Mouse (Mus musculus) kidney, postnatal 25 days (tissue): ENCODE measurements around the gene Itsn1.

Source experiments
- DNase-seq, 2 experiments: peaks; one replicate each; pipeline ENCODE4 v3.0.0; 2021; ENCODE audit warnings: mixed read lengths in 2 of 2

The Itsn1 gene

DNA sequence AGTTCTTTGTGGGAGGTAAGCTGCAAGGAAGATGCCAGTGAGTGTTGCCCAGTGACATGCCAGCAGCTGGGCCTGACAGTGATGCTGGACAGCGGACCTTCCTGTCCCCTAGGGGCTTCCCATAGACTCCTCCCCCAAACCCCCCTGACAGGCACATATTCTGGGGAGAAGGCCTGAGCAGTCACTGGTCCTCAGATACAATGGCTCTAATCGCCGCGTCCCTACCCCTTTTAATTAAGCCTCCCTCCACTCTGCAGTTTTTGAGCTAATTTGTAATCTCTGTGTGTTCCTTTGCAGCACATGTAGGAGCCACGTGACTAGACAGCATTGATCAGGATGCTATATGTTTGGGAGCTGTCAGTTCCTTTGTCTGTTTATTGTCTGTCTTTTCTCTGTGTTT is 41.6 kb downstream of the Itsn1 start:
- DNase-seq = no peak

DNA sequence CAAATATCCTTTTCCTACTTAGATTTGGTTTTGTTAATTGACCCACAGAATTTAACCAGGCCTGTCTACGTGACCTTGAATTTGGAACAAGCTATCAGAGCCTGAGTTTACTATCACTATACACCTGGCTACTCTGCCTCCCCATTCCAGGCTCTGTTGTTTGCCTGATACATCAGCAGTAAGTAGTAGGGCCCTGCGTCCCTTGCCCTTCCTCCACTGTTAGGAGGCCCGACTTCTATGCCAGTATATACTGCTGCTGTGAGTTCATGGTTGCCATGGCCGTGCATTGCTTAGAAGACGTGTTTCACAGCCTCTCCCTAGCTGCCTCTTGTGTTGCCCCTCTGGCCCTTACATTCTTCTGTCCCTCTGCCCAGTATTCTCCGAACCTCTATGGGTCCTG is 42.3 kb downstream of the Itsn1 start:
- no peak for DNase-seq

DNA sequence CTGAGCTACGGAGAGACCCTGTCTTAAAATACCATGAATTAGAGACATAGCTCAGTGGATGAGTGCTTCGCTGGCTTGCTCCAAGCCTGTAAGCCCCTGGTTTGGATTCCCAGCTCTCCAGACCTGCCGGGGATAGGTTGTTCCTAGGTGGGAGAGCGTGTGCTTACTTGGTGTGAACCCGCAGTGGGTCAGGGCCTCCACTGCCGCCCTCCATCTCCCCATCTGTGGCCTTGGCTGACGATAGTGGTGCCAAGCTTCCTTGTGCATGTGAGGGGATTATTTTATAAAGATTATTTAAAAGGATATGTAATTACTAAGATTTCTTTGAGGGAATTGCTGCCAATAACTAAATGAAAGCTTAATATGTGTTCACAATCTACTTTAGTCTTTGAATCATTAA is 43.5 kb downstream of the Itsn1 start:
- no peak for DNase-seq

DNA sequence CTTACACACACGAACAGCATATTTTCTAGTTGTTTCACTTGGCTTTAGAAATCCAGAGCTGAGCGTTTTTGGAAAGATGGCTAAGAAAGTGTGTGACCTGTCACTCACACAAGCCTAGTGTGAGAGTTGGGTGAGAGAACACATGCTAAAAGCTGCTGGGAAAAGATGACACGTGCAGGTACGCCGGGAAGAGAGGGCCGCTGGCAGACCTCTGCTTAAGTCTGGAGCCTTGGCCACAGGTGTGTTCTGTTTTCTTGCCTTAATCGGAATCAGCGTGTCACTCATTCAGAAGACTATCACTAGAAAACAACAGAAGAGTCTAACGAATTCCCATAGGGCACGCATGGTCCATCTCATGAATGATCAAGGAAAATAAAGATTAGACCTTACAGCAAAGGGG is 50.5 kb downstream of the Itsn1 start:
- no peak for DNase-seq

DNA sequence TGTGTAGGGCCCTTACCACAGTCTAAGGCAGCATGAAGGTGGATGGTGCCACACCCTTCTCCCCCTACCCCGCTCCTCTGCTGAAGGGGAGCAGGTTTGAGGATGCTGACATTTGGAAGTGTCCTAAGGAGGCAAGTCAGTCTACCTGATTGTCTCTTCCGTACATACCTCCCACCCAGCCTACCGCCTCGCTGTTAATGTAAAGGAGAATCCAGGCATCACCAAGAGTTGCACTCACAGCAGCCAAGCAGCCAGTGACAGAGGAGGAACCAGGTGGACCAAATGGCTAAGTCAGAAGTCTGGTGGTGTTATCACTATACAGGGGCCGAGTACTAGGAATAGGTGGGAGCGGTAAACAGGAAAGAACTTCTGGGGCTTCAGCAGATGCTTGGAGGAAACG is 51.1 kb downstream of the Itsn1 start:
- DNase-seq = no peak

DNA sequence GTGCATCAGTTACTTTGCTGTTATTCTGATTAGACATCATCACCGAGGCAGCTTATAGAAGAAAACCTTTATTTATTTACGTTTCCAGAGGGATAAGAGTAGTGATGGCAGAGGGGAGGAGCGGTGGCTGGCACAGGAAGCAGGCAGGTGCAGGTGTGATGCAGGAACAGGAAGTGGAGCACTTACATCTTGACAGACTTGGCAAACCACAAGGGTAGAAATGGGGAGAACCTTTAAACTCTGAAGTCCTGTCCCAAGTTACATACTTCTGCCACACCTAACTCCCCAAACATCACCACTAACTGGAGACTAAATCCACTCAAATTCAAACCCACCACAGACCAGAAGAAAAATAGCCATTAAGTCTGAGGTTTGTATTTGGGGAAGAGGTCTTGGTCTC is 51.7 kb downstream of the Itsn1 start:
- no peak for DNase-seq

DNA sequence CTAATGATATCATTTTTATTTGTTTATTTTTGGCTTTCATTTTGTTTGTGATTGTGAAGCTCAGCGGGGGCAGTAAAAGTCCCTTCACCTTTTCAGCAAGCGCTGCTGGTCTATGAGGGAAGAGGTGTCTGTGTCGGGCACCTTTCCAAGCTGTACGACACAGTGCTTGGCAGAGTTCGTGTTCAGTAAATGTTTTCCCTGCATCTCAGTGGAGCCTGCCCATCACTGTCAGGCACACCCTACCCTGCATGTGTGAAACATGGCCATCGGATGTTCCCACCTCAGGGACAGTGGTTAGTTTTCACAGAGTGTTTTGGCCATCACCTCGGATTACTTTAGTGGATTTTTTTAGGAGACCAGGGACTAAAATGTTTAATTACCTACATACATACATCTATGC is 54.1 kb downstream of the Itsn1 start:
- peak in 1 of 2 experiments; percentile 45 for DNase-seq

DNA sequence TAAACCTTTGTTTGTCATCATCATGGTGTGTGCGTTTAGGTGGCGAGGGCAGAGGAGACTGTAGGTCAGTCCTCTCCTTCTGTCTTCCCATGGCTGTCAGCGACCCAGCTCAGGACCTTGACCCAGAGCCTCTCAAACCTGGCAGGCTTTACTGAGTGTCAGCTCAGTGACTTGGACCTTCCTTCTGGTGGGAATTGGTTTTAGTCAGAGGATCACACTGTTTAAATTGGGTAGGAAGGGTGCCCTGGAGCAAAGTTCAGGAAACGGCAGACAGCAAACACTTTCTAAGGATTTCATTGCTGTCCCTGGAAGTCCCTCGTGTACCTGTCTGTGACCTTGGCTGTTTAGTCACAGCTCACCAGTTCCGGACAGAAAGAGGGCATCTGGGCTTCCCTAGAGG is 55.2 kb downstream of the Itsn1 start:
- peak; percentile 30 to 56 for DNase-seq

DNA sequence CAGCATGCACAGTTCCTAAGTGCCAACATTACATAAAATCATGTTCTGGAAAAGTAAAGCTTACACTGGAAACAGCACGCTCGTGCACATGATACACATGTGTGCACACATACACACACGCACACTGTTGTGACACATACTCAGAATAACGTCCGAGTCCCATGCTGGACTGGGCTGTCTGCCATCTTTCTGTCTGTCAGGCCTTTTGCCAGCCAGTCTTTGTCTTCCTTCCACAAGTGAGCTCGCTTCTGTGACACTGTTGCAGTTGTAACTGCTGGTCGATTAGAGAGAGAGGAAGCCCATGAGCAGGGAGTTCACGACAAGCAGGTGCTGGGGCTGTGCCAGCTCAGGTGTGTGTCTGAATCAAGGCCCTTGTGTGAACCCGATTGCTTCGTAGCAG is 57.3 kb downstream of the Itsn1 start:
- peak; percentile 42 for DNase-seq

DNA sequence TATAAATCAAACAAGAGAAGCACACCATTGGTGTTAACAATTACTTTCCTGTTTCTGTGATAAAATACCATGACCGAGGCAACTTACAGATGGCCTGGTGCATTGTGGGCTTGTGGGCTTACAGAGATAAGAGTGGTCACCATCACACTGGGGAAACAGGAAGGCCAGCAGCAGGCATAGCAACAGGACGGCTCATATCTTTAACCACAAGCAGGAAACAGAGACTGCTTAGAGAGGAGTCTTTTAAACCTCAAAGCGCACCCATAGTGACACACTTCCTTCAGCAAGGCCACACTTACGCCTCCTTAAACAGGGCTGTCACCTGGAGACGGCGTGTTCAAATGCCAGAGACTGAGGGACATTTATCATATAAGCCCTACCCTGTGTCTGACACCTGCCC is 60.6 kb downstream of the Itsn1 start:
- no peak for DNase-seq

DNA sequence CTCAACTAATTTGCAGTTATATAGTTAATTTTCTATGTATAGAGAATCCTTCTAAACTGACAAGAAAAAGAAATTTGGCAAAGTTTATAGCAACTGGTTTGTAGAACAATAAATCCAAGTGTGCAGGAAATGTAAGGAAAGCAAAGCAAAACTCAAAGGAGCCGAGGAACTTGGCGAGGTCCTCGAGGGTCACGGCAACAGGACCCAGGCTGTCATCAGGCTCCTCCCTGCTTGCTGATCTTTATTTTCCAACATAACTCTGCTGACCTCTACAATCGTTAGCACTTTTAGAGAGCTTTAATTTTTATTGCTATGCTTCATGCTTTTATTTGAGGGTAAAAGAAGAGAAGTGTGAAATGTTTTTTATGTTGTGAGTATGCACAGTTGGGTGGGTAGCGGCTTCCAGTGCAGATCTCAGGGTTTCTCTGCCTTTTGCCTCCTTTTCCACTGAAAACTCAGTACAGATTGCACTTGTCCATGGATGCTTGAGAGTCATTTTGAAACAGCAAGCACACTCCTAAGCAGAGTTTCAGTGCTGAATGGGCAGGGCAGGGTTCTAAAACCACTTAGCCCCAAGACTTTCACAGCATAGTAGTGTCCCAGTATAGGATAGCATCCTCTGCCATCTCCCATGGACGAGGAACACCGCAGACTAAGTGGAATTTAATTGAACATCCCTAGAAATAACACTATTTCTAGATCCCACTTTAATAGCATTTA is 63.6 kb downstream of the Itsn1 start:
- DNase-seq = peak; percentile 47 to 49

DNA sequence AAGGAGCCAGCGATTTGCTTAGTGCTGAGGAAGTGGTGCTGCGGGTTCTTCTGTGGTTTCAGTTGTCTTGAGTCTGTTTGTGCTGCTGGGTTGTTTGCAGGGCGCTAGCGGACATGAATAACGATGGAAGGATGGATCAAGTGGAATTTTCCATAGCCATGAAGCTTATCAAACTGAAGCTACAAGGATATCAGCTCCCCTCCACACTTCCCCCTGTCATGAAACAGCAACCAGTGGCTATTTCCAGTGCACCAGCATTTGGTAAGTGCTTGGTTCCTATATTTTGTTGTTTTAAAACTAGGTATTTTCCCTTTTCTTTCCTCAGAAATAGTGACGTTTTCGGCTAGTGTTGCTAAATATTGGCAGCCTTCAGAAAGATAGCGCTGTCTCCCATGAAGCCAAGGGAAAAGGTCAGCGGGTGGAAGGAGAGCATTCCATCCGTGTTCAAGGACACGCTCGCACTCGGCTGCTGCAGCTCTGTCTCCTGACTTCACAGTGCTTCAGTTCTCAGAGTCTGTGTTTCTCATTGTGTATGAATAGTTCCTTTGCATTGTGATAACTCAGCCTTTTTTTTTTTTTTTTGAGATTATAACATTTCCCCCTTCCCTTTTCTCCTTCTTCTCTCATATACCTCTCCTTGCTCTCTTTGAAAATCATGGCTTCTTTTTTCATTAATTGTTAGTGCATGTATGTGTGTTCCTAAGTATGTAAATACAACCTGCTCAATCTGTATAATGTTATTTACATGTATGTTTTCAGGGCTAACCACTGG is 64.6 kb downstream of the Itsn1 start:
- peak in 1 of 2 experiments; percentile 17 for DNase-seq

DNA sequence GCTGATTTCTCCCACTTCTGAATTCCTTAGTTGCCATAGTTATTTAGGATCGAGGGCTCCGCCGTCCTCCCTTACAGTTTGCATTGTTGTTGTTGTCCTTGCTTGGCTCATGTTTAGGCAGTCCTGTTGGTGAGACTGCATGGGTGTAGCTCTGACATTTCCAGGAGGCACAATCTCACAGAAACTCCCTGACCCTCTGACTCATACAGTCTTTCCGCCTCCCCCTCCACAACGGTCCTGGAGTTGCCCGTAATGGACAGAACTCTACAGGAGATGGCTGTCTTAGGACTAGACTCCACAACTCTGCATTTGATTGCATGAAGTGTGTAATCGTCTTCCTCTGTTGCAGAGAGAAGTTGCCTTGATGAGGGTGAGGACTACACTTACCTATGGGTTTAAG is 65.2 kb downstream of the Itsn1 start:
- no peak for DNase-seq

DNA sequence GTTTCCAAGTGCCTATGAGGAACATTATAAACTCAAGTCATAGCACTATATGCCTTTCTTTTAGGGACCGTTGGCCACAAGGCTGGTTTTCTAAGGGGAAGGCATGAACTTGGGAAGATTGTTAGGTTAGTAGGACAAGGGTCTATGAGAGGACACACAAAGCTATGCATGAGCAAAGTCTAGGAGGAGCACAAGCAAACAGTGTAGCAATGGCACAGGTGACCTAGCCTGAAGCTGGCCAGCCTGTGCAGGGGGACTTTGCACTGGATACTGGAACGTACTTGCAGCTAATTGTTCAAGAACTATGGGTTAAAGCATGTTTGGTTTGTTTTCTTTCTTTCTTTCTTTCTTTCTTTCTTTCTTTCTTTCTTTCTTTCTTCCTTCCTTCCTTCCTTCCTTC is 66.0 kb downstream of the Itsn1 start:
- no peak for DNase-seq

DNA sequence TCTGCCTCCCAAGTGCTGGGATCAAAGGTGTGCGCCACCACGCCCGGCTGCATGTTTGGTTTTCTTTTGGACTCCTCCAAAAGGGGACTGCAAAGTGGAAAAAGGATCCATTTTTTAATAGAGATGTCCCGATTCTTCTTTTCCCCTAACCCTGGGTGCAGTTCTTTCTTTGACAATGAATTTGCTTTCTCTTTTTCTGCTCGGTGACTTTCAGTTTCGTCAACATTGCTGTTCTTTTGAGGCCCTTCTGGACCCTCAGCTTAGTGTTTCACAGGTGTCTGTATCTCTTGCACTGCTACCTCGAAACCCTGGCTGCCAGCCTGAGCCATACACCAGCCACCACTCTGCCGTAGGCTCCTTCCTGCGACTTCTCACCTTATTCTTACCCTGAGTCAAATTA is 66.5 kb downstream of the Itsn1 start:
- DNase-seq = no peak

DNA sequence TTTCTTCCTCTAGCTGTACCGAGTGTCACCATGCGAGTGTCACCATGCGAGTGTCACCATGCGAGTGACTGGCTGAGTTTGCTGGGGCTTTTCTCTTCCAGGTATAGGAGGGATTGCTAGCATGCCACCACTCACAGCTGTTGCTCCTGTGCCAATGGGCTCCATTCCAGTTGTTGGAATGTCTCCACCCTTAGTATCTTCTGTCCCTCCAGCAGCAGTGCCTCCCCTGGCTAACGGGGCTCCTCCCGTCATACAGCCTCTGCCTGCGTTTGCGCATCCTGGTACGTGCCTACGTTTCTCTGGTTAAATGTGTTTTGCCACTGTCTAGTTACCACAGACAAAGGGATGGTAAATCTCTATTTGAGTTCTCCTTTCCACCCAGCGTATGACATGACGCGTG is 72.3 kb downstream of the Itsn1 start:
- no peak for DNase-seq

DNA sequence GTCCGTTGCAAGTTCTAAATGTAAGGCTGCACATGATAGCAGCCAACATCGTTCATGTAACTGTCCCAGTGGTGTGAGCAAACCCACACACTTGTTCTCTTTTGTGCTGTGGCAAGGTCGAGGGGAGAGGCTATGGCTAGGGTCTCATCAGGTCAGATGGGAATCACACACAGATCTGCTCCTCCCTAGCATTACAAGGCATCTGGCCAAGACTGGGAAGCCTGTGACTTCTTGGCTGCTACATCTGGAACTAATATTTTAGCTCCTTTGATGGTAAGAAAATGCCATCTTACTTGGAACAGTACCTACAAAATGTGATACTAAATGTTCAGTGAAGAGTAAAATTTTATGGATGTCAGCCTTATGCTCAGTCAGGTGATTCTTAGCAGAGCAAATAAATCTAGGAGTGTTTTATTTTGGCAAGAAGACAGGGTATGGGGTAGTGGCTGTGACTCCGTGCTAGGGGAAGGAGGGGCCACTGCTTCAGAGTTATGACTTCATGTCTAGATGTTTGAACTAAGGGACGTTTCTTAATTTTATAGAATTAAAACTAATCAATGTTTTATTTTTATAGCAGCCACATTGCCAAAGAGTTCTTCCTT is 73.5 kb downstream of the Itsn1 start:
- DNase-seq = no peak

DNA sequence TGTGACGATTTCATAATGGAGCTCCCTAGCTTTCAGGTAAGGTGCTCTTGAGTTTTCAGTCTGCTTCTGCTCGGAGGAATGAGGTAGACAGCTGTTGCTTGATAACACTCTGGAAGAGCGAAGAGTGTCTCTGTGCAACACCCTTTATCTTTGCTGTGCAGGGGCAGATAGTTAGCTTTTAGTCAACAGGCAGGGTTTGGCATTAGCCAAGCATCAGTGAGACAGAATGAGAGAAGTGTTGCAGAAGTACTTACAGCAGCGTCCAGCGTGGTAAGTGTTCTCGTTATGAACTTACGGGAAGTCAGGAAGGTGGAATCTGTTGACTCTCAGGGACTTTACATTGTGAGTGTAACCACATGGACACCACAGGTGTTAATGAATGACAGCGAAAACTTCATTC is 75.3 kb downstream of the Itsn1 start:
- no peak for DNase-seq

DNA sequence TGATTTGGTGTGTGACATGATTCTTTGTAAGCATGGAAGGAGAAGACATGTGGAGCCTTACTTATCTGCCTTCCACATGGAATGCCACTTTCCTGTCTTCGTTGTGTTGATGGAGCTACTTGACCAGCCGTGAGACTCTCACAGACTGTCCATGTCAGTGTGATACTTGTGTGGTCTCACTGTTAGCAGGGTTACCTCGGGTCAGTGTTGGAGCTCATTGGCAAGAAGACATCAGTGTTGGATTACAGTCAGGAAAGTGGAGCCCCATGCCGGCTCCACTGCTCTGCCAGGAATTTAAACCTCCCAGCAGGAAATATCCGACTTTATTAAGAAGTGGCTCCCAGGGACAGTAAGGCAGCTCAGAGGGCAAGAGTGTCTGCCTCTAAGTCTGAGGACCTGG is 75.8 kb downstream of the Itsn1 start:
- peak in 1 of 2 experiments; percentile 16 for DNase-seq

DNA sequence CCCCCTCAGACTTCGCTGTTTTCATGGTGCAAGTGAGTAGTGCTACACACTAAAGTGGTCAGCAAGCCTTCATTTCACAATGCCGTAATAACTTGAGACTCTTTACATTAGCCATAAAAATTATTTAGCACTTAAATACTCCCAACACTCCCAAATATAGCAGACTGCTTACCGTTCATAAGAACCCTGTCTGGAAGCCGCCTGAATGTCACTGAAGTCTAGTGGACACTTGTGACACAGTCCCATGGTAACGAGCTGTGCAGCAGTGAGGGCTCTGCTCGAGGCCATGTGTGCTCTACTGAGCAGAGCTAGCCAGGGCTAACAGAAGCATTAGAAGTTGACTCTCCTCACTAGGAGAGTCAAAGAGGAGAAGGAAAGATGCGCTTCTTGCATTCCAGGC is 81.2 kb downstream of the Itsn1 start:
- DNase-seq = no peak

DNA sequence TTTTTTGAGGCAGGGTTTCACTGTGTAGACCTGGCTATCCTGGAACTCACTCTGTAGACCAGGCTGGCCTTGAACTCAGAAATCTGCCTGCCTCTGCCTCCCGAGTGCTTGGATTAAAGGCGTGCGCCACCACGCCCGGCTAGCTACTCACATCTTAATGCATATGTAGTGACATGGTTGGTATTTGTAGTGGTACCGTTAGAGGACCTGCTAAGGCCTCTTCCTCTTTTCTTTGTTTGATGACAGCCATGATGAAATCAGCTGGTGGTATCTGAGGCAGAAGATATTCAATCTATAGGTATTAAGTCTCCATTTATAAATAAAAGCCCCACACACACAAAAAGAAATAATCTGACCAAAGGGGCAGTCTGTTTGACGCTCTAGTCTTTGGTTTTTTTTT is 82.3 kb downstream of the Itsn1 start:
- no peak for DNase-seq

DNA sequence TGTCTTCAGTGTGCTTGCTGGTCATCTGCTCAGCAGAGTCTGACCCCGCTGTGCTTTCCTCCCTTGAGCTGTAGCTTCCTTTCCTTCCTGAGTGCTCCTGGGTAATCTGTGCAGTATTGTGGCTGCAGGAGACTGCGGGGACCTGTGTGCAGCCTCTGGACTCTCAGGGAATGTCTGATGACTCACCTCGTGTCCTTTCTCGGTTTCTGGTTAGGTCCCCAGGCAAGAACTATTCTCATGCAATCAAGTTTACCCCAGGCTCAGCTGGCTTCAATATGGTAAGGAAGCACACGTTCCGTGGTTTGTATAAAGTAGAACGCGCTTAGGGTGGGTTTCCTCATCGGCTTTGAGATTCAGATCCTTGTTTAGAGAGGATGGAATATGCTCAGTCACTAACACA is 82.8 kb downstream of the Itsn1 start:
- DNase-seq = no peak

DNA sequence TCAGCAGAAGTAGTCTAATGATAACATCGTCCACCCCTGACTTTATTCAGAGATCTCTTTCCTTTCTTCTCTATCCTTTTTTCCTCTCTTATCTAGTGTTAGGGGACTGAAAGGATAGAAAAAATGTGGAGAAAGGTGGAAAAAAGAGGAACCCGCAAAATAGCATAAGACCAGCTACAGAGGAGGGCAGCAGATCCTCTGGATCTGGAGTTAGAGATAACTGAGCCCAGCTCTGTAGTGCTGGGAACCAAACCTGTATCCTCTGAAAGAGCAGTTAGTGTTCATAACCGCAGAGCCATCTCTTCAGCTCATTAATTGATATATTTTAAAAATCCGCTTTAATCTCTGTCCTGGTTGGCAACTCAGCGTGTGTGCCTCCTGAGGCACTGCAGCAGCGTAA is 84.5 kb downstream of the Itsn1 start:
- DNase-seq = no peak

DNA sequence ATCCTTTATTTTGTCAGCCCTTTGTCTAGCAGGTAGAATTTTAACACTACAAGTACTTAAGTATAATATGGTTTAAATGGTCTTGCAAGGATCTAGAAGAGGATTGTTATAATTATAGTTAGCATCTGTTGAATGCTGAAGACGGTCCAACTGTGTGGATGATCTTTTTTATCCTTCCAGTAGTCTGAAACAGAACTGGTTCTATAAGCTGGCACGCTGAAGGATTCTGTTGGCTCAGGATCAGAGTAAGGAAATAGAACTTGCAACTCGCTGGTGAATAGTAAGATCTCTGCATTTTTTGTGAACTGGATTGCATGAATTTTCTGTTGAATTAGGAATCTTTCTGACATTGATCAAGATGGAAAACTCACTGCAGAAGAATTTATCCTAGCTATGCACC is 86.0 kb downstream of the Itsn1 start:
- no peak for DNase-seq
